Mouse (Mus musculus): ENCODE measurements at regions not wholly inside any gene's neighbourhood (a gene's known extent, or its start where the extent isn't known, plus 50 kb on each side); places are given as distances from the start of the nearest gene placed in this dataset.
"Not testable (repeated sequence)": the region's sequence is repeated elsewhere in the genome, so short reads cannot be mapped to it uniquely, and the experiment has no call there.

DNA sequence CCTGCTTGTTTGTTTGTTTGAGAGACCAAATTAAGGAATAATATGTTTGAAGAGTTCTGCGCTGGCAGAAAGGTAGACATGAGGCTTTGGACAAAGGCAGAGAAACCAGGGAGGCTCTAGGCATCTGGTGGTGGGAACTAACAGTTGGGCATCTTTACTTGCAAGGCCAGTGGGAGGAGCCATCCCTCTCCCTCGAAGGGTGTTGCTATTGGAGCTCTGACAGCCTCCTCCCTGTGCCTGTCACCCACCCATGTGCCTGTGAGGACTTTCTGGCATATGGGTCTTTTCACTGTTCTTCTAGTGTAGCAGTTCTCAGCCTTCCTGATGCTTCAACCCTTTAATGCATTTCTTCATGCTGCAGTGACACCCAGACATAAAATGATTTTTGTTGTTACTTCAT is 206.7 kb upstream of the Prok2 start:
- no peak for ATAC-seq

DNA sequence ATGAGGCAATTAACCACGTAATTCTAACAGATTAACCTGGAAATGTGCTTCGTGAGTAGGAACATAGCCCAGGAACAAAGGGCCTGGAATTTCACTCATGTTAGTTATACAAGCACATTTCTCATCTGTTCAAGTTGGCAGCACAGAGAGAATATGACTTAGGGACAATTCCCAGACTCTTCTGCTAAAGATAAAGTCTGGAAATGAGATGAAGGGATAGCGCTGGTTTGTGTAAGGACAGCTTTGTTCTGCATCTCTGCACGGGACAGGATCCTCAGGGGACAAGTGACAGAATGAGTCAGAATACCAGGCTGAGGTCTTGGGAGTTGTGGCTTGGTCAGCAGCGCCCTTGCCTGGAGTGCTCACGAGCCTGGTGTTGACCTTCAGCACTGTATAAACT is 206.2 kb upstream of the Prok2 start:
- no peak for ATAC-seq

DNA sequence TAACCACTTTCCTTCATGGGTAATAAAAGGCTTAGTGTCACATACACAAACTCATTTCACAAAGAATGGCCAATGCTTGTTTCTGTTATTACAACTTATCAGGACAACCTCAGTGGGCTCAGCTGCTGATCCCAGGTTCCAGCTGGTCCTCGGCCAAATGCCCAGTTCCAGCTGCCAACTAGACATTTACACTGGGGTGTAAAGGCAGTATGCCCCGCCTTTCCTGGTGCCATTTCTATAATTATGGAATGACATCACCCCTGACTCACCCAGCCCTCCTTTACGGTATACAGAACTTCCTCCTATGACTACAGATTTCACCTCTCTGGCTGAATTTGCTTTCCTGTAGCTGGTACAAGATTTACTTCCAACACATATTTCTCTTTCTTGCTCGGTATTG is 205.4 kb upstream of the Prok2 start:
- no peak for ATAC-seq

DNA sequence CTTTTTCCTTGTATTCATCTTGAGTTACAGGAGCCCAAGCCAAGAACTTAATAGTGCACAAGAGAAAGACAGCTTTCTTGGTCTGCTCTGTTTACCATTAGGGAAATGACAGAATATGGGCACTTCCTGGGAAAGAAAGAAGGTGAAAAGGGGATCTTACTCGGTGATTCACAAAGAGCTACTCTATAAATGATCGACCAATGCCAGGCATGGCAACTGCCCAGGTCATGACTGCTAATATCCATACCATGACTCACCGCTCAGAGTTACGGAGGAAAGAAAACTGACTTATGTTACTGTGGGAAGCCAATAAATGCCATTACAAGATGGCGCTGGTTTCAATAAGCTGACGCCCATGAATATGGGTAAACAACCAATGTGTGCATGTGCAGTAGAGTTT is 204.1 kb upstream of the Prok2 start:
- no peak for ATAC-seq

DNA sequence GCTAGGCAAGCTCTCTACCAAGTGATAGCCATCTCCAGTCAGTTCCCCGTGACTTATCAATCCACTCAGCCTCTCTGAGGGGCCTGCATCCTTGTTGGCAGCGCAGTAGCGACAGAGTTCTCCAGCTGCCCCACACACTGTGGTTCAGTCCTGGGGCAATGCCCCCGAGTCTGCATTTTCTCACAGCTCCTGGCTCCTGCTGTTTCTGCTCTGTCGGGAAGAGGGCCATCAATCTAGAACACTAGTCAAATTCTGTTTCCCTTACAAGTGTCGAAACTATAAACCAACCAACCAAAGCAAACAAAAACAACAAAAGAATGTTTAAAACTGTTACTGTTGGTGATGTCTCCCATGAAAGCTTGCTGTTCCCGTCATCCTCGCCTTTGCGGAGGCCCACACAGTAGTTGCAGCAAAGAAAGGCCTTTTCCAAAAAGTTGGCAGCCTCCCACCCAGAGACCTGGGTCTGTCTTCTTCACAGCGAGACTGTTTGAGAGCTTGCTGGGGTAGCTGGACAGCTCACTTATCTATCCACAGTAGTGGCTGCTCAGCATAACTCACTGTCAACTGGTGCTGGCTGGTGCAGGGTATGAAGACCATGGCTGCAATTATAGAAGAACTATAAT is 201.9 kb upstream of the Prok2 start:
- no peak for ATAC-seq

DNA sequence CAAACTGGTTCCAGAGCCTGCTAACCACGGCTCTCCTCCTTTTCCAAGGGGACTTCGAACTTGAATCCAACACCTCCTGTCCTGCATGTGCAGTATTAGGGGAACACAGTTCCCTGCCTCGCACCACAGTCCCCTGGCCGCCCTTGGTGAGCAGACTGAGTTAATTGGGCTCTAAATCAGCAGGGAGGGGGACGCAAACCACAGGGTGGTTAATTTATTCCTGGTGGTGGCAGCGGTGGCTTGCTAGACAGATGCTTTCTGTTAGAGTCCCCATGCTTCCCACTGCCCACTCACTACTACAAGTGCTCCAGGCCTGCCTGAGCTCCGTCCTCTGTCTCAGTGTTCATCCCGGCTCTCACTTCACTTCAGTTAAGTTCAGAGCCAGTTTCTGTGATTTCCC is 198.0 kb upstream of the Prok2 start:
- no peak for ATAC-seq

DNA sequence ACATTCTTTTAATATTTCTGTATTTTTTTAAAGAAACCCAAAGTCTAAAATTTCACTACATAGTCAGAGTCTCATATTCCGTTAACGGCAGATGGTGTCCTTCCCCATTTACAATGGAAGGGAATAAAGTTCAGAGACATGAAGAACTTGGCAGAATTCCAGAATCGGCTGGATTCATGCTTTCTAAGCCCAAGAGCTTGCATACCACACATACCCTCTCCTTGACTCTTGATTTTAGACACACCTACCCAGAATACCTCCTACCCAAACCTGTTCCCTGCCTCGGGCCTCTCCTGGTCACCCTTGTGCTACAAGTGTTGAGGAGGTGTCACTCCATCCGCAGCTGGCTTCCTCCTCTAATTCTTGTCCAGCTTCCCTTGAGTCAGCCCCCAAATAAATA is 195.8 kb upstream of the Prok2 start:
- ATAC-seq, result no peak

DNA sequence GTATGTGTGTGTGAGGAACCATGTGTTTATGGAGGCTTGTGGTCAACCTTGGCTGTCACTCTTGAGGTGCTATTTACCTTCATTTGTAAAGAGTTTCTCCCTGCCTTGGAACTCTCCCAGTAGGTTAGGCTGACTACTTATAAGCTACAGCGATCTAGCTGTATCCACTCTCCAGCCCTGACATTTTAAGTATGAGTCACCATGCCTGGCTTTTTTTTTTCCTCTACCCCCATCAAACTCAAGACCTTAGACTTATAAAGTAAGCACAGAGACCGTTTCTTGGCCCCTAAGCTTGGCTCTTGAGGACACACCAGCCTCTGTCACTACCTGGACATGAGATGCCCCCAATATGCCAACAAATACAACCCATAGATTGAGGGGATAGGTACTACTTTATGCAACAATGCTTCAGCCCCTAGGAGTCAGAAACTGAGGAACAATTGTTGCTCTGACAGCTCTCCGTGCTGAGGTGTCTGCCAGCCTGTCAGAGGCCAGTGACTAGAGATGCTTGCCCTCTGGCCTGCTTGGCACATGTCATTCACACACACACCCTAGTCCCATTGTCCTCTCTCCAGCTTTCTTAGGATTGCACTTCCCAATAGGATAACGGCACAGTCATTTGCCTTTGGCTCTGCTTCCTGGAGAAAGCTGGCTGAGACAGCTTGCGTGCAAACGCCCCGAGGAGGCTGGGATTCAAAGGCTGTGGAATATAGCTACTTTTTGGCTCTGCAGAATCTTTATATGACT is 193.8 kb upstream of the Prok2 start:
- no peak for ATAC-seq

DNA sequence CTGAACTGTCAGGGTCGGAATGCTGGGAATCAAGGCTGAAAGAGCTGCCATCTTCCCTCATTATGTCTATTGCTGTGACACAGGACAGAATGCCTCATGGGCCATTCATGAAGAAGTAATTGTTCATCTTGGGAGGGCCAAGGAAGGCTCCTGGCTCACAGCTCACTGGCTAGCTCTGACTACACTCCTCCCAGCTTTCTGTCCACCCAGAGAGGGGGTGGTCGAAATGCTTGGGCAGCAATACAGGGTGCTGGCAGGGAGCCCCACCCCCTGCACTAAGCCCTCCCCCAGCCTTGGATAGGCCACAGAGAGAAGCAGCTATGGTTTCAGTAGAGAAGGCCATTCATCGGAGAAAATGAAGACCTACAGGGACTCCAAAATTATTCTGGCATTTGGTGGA is 192.2 kb upstream of the Prok2 start:
- ATAC-seq, result no peak

DNA sequence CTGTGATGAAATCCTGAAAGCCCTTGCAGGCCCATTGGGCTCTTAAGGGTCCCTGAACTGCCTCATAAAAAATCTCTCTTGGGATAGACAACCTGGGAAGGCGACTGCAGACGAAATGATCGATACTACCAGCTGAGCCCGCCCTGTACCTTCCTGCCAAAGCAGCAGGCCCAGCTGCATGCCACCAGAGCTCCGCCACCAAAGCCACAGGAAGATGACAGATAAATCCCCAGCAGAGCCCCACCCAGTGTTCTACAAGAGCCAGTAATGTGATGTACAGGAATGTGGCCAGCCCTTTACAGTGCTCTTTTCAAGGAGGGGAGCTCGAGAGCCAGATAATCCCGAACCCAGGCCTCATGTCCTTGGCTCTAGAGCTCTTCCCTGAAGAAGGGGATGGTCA is 183.7 kb upstream of the Prok2 start:
- no peak for ATAC-seq

DNA sequence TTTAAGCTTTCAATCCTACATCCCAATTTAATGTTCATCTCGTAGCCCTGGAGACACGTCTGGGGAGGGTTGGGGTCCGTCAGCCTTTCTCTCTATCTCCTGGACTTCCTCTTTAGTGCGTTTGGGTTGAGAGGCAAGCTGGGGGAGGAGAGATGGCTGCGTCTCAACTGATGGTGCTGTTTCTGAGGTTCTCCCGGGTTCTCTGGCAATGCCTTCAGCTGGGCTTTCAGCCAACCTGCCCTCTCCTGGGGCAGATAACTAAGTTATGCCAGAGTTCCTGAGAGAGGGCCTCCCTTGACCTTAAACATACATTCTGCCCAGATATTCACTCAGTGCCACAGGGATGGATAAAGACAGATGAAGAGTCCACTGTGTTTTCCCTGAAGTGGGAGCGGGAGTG is 183.3 kb upstream of the Prok2 start:
- no peak for ATAC-seq

DNA sequence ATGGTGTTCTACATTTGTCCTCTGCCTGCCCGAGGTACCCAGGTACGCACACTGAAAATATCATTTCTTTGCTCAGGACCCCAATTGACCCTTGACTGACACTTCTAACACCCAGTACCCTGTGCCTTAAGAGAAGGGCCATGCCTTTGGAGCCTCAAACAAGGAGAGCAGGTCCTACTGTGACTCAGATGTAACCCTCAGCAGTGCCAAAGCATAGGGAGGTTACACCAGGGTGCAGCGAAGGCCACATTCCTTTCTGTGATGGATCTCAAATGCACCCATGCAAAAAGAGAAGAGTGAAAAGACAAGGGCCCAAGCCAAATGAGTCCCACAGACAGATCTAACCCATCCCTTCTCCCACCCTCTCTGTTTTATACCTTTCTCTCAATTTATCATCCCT is 181.9 kb upstream of the Prok2 start:
- no peak for ATAC-seq

DNA sequence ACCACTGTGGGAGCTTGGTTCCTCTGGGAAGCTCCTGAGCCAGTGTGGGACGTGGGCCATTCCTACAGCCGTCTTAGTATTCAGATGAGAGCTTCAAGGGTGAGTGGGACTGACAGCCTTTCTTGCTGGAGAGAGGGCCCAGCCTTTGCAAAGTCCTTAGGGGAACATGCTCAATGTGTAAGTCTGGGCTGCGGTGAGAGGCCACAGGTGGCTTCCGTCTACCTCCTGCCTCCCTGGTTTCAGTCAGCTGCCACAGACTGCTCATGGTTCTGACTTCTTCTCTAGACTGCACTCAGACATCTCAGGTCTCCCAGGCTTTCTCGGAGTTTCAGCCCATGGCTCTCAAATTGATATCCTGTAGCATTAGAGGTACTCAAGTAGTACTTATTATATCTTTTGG is 179.0 kb upstream of the Prok2 start:
- no peak for ATAC-seq

DNA sequence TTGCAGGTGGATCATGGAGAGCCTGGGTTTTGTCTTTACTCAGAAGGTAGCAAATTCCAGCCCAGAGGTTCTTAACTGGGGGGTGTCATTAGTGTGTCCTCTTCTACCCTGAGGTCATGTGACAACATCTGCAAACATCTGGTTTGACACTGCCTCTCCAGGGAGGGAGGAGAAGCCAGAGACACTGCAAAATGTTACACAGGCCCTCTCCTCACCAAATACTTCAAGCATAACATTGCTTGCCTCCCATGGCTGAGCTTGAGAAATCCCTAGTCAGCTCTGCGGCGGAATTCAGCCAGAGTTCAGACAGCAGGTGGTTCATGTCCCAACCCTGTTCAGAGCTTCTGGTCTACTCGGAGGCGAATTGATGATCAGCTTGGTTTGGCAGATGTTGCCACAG is 178.4 kb upstream of the Prok2 start:
- no peak for ATAC-seq

DNA sequence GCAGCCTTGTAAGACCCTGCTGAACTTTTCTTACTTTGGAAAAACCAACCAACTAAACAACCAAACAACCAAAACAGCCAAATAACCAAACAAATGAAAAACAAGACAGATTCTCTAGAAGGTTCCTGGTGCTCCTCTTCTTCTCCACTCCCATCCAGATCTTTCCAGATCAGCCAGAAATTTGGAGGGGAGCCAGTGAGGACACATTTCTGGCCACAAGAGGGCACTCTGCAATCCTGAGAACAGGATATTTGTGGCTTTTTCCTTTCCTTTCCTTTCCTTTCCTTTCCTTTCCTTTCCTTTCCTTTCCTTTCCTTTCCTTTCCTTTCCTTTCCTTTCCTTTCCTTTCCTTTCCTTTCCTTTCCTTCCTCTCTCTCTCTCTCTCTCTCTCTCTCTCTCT is 177.9 kb upstream of the Prok2 start:
- ATAC-seq, result not testable (repeated sequence)

DNA sequence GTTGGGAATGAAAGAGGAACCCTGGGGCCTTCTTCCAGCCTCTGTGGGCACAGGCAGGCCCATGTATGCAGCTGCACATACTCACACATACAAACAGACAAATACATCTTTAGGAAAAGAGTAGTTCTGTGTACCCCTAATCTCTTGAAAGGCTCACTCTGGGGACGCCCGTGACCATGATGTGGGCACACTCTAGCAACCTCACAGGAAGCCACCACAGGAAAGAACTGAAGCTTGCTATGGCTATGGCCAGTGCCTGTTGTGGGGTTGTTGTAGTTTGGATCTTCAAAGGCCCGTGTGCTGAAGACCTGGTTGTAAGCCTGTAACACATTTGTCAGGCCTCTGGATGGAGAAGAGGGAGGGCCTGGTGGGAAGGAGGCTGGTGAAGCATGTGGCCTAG is 175.4 kb upstream of the Prok2 start:
- ATAC-seq, result no peak

DNA sequence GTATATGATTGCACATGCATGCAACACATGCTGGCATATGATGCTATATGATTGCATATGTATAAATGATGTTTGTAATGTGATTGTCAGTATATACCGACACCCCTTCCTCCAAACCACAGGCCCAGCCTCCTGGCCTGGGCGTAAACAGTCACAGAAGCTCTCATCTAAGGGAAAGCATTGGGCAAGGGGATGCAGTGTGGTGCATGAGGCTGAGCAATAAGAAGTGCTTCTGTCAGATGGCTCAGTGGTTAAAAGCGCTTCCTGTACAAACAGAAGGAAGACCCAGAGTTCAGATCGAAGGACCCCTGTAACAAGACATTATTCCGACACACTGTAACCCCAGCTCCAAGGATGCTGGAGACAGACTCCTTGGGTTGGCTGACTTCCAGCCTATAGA is 175.0 kb upstream of the Prok2 start:
- ATAC-seq, result no peak

DNA sequence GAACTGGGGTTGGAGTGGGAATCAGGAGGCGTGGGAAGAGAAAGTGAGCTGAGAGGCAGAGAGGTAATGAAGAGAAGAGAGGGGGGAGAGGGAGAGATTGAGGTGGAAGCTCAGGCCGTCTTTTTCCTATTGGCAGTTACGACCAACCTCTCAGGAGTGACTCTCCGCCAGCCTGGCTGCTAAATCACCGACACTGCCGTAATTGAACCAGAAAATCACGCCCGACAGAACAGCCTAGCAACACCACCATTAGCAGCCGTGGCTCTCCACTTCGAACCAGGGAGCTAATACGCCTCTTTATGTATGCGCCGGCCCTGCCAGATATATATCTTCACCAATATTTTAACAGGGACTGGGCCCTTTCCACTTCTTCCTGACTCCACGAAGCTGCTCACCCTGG is 173.5 kb upstream of the Prok2 start:
- ATAC-seq, result no peak

DNA sequence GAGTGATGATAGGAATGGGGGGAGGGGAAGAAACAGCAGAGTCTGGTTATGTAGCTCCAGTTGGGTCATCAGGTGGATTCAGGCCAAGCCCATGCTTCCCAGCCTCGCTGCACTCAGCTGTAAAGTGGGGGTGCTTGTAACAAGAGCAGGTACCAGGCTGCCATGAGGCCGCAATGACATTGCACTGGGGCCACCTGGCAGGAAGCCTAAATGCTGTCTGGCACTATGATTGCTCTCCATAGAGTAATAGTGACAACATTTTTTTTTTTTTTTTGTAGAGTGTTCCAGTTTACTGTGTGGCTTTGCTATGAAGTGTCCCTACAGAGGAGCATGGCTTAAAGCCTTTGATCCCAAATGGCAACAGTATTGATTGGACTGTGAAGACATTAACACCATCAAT is 171.9 kb upstream of the Prok2 start:
- no peak for ATAC-seq

DNA sequence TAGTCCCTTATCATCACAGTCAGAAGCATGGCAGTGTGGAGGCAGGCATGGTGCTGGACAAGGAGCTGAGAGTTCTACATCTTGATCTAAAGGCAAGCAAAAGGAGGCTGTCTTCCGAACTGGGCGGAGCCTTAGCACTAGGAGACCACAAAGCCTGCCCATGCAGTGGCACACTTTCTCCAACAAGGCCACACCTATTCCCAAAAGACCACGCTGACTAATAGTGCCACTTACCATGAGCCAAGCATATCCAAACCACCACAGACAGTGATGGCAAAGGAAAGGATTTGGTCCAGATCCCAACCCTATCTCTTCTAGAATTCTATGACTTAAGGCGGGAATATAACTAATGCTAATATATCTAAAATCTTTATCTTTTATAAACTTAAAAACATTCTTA is 169.4 kb upstream of the Prok2 start:
- no peak for ATAC-seq

DNA sequence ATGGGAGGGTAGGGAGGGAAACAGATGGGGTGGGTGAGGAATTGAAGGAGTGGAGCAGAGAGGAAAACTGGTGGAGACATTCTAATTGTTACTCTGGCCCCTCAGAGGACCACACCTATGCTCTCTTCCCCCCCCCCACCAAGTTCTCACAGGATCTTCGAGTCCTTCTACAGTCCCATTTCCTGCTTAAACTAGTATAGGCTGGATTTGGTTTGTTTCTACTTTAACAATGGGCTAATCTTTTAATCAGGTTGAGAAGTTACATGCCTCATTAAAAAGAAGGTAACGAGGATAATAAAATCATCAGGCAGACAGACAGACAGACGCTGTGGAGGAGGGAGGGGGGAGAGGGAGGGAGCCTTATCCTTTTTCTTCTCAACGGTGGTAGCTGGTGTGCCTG is 167.7 kb upstream of the Prok2 start:
- no peak for ATAC-seq

DNA sequence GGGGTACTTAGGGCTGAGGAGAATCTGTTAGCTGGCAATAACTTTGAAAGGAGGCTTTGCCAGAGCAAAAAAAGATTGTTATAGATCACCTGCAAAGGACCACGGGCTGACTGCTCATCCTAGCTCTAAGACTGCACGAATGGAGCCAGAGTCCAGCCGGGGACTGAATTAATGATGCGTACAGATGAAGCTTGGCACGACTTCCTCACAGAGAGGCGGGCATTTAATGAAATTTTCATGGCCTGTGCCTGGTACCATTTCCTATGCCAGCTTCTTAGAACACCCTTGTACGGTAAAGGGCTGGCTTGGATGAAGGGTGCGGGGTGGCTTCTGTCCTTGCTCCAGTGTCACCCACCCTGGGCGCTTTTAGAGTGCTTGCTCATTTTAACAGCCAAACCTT is 166.0 kb upstream of the Prok2 start:
- ATAC-seq, result no peak

DNA sequence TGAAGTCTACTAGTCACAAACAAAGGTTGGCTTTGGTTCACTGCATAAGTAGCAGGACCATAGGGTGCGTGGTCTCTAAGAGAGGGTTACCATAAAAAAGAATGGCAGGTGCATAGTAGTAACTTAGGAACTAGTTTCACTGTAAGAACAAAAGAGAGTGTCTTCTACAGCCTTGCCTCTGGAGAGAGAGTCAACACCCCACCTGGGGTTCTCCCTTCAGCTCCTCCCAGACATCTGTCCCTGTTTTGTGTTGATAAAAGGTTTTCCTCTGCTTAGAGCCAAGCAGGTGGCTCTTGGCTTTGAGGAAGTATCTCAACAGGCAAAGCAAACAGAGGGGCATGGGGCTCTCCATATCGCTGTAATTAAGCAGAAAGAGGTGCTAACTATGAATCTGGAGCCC is 165.6 kb upstream of the Prok2 start:
- ATAC-seq, result no peak

DNA sequence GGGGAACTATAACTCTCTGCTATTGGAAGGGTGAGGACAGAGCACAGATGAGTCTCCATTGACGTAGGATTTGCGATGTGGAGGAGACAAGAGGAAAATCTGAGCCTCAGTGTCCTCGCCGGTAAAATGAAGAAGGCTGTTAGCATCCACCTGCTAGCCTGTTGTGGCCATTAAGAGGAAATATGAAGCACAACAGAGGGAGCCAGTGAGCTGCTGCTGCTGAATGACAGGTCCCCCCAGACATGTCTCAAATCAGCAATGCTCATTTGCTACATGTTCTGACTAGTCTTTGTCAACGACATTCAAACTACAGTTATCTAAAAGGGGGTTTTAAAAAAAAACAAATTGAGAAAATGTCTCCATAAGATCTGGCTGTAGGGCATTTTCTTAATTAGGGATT is 164.6 kb upstream of the Prok2 start:
- no peak for ATAC-seq

DNA sequence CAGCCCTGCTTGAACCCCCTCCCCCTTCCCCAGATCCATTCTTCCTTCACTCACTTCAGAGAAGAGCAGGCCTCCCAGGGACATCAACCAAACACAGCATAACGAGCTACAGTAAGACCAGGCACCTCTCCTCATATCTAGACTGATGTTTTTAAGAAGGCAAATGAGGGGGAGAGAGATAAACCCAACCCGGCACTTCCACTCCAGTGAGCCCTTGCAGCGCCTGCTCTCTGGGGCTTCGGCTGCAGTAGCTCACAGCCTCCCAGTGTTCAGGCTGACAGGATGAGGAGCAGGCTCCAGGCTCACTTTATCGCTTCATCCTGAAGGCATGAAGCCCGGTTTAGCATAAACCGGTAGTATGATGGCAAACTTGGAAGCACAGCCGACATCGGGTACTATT is 162.9 kb upstream of the Prok2 start:
- ATAC-seq, result no peak

All from CD4-positive, CD25-positive, alpha-beta regulatory T cell, adult 4 months (primary cell).